Mouse (Mus musculus) thymus, adult 2 months (tissue): ENCODE data around the gene Ly6g5b.

Experiments used
- CTCF ChIP-seq: fragments of 200-500 bp; IDR thresholded peaks from 2 replicates; pipeline ENCODE4 v1.5.1; 2012; ENCODE audit warnings: mild to moderate bottlenecking, control low read depth, low read length, moderate library complexity, borderline replicate concordance; ENCODE audit not compliant: control insufficient read depth, poor library complexity, insufficient read depth; ENCODE audit errors: extremely low read depth
- POLR2A ChIP-seq: fragments of 200-500 bp; IDR thresholded peaks from 2 replicates; pipeline ENCODE4 v1.6.1; 2012; ENCODE audit warnings: mild to moderate bottlenecking, low read length, control low read depth, moderate library complexity; ENCODE audit not compliant: control insufficient read depth, poor library complexity, insufficient read depth; ENCODE audit errors: extremely low read depth

- TF ChIP-seq CTCF (no peak), POLR2A (no peak)
These were observed 32.1 kb upstream of the Ly6g5b start for GRCm38 (mm10) chr17:35147348-35147747.
